Mouse (Mus musculus) thymus, postnatal 36 days (tissue): ENCODE measurements at regions not wholly inside any gene's neighbourhood (a gene's known extent, or its start where the extent isn't known, plus 50 kb on each side); places are given as distances from the start of the nearest gene placed in this dataset.

Experiments
- DNase-seq, 2 experiments: peaks; one replicate each; pipeline ENCODE4 v3.0.0; 2022; ENCODE audit warnings: mixed read lengths in 2 of 2

- DNase-seq, result peak in 1 of 2 experiments; percentile 1
Observed at GRCm38 (mm10) chrY:89267946-89268345, 215.3 kb downstream of the Gm21294 start.
